Mouse (Mus musculus) kidney, postnatal 36 days (tissue): Measurements from ENCODE around the gene Slco1c1.
A peak's percentile ranks its signal among the peaks of the same experiment; 100 is the strongest.

Source experiments
- DNase-seq, 2 experiments: peaks; one replicate each; pipeline ENCODE4 v3.0.0; 2021 to 2022; ENCODE audit warnings: mixed read lengths in 2 of 2

The Slco1c1 gene

GRCm38 (mm10) chr6:141523747-141524640, at the start of gene Slco1c1:
Gene Slco1c1, plus strand, starts transcription at chr6:141524368.
- no peak for DNase-seq

- DNase-seq, result peak in 1 of 2 experiments; percentile 9
Observed at GRCm38 (mm10) chr6:141474696-141475095, 49.5 kb upstream of the Slco1c1 start.

GRCm38 (mm10) chr6:141485302-141486021, 38.7 kb upstream of the Slco1c1 start:
- DNase-seq, result peak; percentile 13 to 36

- DNase-seq, result peak; percentile 4 to 14
Observed at GRCm38 (mm10) chr6:141487266-141487665, 36.9 kb upstream of the Slco1c1 start.

GRCm38 (mm10) chr6:141488619-141489018, 35.5 kb upstream of the Slco1c1 start:
- DNase-seq, result peak; percentile 23 to 78

GRCm38 (mm10) chr6:141494909-141495308, 29.3 kb upstream of the Slco1c1 start:
- no peak for DNase-seq

GRCm38 (mm10) chr6:141495634-141496418, 28.3 kb upstream of the Slco1c1 start:
- DNase-seq, result no peak

GRCm38 (mm10) chr6:141499511-141499910, 24.7 kb upstream of the Slco1c1 start:
- DNase-seq, result peak in 1 of 2 experiments; percentile 21

- no peak for DNase-seq
Observed at GRCm38 (mm10) chr6:141501171-141501570, 23.0 kb upstream of the Slco1c1 start.

- no peak for DNase-seq
Observed at GRCm38 (mm10) chr6:141522541-141522940, 1.6 kb upstream of the Slco1c1 start.

- DNase-seq, result no peak
Observed at GRCm38 (mm10) chr6:141525787-141526186, 1.6 kb downstream of the Slco1c1 start.

GRCm38 (mm10) chr6:141530865-141531264, 6.7 kb downstream of the Slco1c1 start:
- no peak for DNase-seq

GRCm38 (mm10) chr6:141537298-141537697, 13.1 kb downstream of the Slco1c1 start:
- no peak for DNase-seq

- no peak for DNase-seq
Observed at GRCm38 (mm10) chr6:141541136-141541535, 17.0 kb downstream of the Slco1c1 start.

GRCm38 (mm10) chr6:141543344-141543743, 19.2 kb downstream of the Slco1c1 start:
- DNase-seq, result peak in 1 of 2 experiments; percentile 34

GRCm38 (mm10) chr6:141558118-141558517, 34.0 kb downstream of the Slco1c1 start:
- no peak for DNase-seq

GRCm38 (mm10) chr6:141567366-141567765, 43.2 kb downstream of the Slco1c1 start:
- no peak for DNase-seq

GRCm38 (mm10) chr6:141567852-141568558, 43.8 kb downstream of the Slco1c1 start:
- no peak for DNase-seq

GRCm38 (mm10) chr6:141568559-141568946, 44.4 kb downstream of the Slco1c1 start:
- DNase-seq, result no peak

- no peak for DNase-seq
Observed at GRCm38 (mm10) chr6:141576646-141577200, 52.6 kb downstream of the Slco1c1 start.

GRCm38 (mm10) chr6:141584791-141585403, 60.7 kb downstream of the Slco1c1 start:
- DNase-seq, result no peak
